Mouse (Mus musculus) ES-E14 (cell line): ENCODE data around the gene Adam8. TPM values are rescaled to one million over a fixed set of nuclear protein-coding genes. Genes with fewer than 3 reads are reported as not detected.

Experiments
- DNase-seq: peaks from one replicate; pipeline ENCODE4 v3.0.0-alpha.2; 2013; ENCODE audit warnings: low read depth, low spot score
- H3K27ac ChIP-seq: 2 replicates; pipeline ENCODE4 v1.5.1; 2012; ENCODE audit warnings: low read depth, mild to moderate bottlenecking, low read length, moderate library complexity, mixed read lengths; ENCODE audit not compliant: poor library complexity, insufficient read depth, severe bottlenecking
- H3K36me3 ChIP-seq: 2 replicates; pipeline ENCODE4 v1.6.1; 2012; ENCODE audit warnings: mild to moderate bottlenecking, low read length, moderate library complexity, mixed read lengths; ENCODE audit not compliant: control insufficient read depth, poor library complexity, insufficient read depth, severe bottlenecking
- H3K4me1 ChIP-seq, 2 experiments: fragments of 150-350 bp in 1 of 2; sonication (generic) in 1 of 2; 2 replicates each; pipeline ENCODE4 v1.6.1; 2012; ENCODE audit warnings: low read length in 2 of 2, mild to moderate bottlenecking in 1 of 2, mixed read lengths in 1 of 2; ENCODE audit not compliant: control insufficient read depth in 2 of 2, insufficient read depth in 2 of 2, poor library complexity in 1 of 2
- H3K4me3 ChIP-seq, 2 experiments: fragments of 150-350 bp in 1 of 2; sonication (generic) in 1 of 2; 2 replicates each; pipeline ENCODE4 v1.5.1; 2012; ENCODE audit warnings: low read length in 2 of 2, low read depth in 1 of 2, mild to moderate bottlenecking in 1 of 2, mixed read lengths in 1 of 2; ENCODE audit not compliant: insufficient read depth in 1 of 2, poor library complexity in 1 of 2, severe bottlenecking in 1 of 2
- H3K9ac ChIP-seq: 2 replicates; pipeline ENCODE4 v1.6.1; 2012; ENCODE audit warnings: low read depth, mild to moderate bottlenecking, low read length, mixed read lengths; ENCODE audit not compliant: poor library complexity, insufficient read depth, severe bottlenecking
- H3K9me3 ChIP-seq: fragments of 150-350 bp; sonication (generic); 2 replicates; pipeline ENCODE4 v1.6.1; 2012; ENCODE audit warnings: low read depth, mild to moderate bottlenecking, low read length; ENCODE audit not compliant: control insufficient read depth, insufficient read depth
- CHD2 ChIP-seq: IDR thresholded peaks from 2 replicates; pipeline ENCODE4 v1.6.1; 2014; ENCODE audit warnings: mild to moderate bottlenecking, low read depth, low read length, inconsistent platforms
- HCFC1 ChIP-seq: IDR thresholded peaks from 2 replicates; pipeline ENCODE4 v1.6.1; 2012; ENCODE audit warnings: low read length, inconsistent platforms, borderline replicate concordance; ENCODE audit not compliant: insufficient read depth
- MAFK ChIP-seq: IDR thresholded peaks from 2 replicates; pipeline ENCODE4 v1.6.1; 2014; ENCODE audit warnings: mild to moderate bottlenecking, low read depth, low read length, inconsistent platforms; ENCODE audit not compliant: insufficient read depth
- ZC3H11A ChIP-seq: IDR thresholded peaks from 2 replicates; pipeline ENCODE4 v1.6.1; 2012; ENCODE audit warnings: low read depth, mild to moderate bottlenecking, inconsistent platforms, low read length, borderline replicate concordance
- ZNF384 ChIP-seq: IDR thresholded peaks from 2 replicates; pipeline ENCODE4 v1.6.1; 2012; ENCODE audit warnings: low read depth, low read length, inconsistent platforms
- in situ Hi-C, 2 experiments: fragments of 600-800 bp; cut with MboI; formaldehyde crosslinking; loops; one replicate each; pipeline ENCODE4 v1.15.1; 2025; ENCODE audit warnings: low sequenced_read_pairs in 2 of 2, inconsistent platforms in 1 of 2; ENCODE audit not compliant: unreplicated experiment in 2 of 2
- total RNA-seq: library from RNA; depleted of rRNA; stranded (reverse); fragments of 300-350 nt; gene quantifications from 2 replicates; pipeline ENCODE4 v1.2.3, GENCODE M21; 2012

Gene Adam8
- total RNA-seq, 1 experiment: 8.3 TPM

DNA sequence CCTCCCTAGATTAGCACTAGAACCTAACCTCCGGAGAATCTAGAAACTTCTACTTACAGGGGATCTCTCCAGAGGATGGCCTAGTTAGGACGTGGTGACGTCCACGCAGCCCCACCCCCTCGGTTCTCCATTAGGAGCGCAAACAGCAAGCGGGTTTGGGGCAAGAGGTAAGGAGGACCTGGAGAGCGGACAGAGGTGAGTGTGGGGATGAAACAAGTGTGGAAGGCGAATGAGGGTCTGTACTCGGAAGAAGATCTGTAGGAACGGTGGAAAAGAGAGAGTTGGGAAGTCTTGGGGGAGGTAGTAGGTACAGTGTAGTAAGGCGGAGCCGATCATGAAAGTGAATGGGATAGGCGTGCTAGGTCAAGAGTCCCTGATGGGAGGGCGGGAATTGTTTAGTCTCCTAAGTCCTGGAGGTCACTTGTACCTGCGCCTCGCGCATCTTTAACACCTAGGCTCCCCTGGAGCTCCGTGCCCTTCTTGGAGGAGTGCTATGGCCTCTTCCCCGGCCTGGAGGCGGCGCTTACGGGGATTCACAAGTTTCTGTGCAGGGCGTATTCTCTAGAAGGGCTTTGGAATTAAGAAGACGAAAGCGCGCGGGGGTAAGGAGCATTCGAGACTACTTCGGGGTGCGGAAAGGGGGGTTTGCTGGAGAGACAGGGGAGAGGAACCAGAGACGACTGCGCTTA is 41.9 kb downstream of the Adam8 start:
- TF ChIP-seq ZNF384 (no peak), CHD2 (peak; percentile 15; the same call in 1 of the 2 replicates)
- Histone ChIP-seq H3K27ac (peak overlapping the region; percentile 96), H3K9ac (peak overlapping the region; percentile 86), H3K9me3 (no peaks in the 10 kb centered on the region), H3K36me3 (peaks cover 24% of the 10 kb centered on the region), H3K4me3 (peak overlapping the region; percentile 78 to 81), H3K4me1 (peaks cover 3 to 13% of the 10 kb centered on the region in 2 experiments; a peak in 1 of 4 replicates)
- DNase-seq: no peak
- in situ Hi-C loops: no loop called here

- peak overlapping the region; percentile 96 for H3K27ac ChIP-seq
- peaks cover 27% of the 10 kb centered on the region for H3K36me3 ChIP-seq
- in situ Hi-C loops: no loop called here
- peak overlapping the region; percentile 78 to 81 for H3K4me3 ChIP-seq
- H3K9me3 ChIP-seq: no peaks in the 10 kb centered on the region
- peak overlapping the region; percentile 86 for H3K9ac ChIP-seq
- TF ChIP-seq ZC3H11A: no peak
- no peak for TF ChIP-seq HCFC1
- TF ChIP-seq ZNF384: no peak
- TF ChIP-seq CHD2: no peak
- TF ChIP-seq MAFK: no peak
- peaks cover 3 to 10% of the 10 kb centered on the region in 2 experiments; a peak in 1 of 4 replicates for H3K4me1 ChIP-seq
- peak; percentile 69 for DNase-seq
These were observed 42.5 kb downstream of the Adam8 start for GRCm38 (mm10) chr7:139949893-139950282.

DNA sequence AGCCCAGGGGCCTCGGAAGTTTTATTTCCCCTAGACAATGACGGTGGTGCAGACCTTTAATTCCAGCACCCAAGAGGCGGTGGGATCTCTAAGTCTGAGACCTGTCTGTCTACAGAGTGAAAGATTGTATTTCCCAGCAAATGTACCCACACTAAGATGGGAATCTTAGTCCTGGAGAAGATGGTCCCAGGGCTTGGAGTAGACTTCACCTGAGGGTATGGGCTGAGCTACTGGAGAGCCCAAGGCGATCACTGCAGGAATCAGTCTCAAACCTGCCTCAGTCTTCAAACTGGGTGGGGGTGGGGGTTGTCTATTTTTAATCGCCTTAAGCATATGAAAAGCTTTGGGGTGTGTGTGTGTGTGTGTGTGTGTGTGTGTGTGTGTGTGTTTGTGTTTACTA is 46.3 kb downstream of the Adam8 start:
- no peak for TF ChIP-seq CHD2
- no peak for TF ChIP-seq HCFC1
- no peak for TF ChIP-seq MAFK
- TF ChIP-seq ZNF384: no peak
- TF ChIP-seq ZC3H11A: no peak
- Histone ChIP-seq H3K9me3 (no peaks in the 10 kb centered on the region), H3K36me3 (peaks cover 19% of the 10 kb centered on the region), H3K4me3 (peak overlapping the region; percentile 85 to 93), H3K4me1 (peaks cover 3 to 15% of the 10 kb centered on the region in 2 experiments; a peak in 1 of 4 replicates), H3K27ac (peak overlapping the region; percentile 94), H3K9ac (peak overlapping the region; percentile 75)
- no peak for DNase-seq
- in situ Hi-C loops: no loop called here

DNA sequence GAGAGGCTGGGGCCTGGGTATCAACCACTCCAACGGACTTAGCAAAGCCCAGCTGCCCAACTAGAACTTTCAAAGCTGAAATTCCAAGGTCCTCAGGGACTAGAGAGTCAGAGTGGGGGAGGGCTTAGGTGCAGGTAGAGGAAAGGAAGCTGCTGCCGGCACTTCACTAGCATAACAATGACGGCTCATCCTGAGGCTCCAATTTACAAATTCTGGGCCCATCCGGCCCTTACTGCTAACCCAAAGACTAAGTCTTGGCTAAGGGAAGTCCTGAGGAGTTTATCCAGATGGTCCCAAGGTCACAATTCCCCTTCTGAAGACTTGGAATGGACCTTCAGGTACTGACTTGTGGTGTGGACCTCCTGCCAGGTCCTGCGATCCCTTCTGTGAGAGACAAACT is 46.8 kb downstream of the Adam8 start:
- H3K27ac ChIP-seq: peak overlapping the region; percentile 94
- peak overlapping the region; percentile 95 for H3K9ac ChIP-seq
- H3K4me3 ChIP-seq: peak overlapping the region; percentile 85 to 93

More for the DNA sequence above, 46.8 kb downstream of the Adam8 start:
- H3K9me3 ChIP-seq: no peaks in the 10 kb centered on the region
- H3K4me1 ChIP-seq: peaks cover 3 to 15% of the 10 kb centered on the region in 2 experiments; a peak in 1 of 4 replicates
- H3K36me3 ChIP-seq: peaks cover 19% of the 10 kb centered on the region
- TF ChIP-seq MAFK (no peak), CHD2 (no peak), HCFC1 (no peak), ZC3H11A (no peak), ZNF384 (no peak)
- DNase-seq: peak; percentile 82
- in situ Hi-C loops: no loop called here
